In the genomic region with DNA sequence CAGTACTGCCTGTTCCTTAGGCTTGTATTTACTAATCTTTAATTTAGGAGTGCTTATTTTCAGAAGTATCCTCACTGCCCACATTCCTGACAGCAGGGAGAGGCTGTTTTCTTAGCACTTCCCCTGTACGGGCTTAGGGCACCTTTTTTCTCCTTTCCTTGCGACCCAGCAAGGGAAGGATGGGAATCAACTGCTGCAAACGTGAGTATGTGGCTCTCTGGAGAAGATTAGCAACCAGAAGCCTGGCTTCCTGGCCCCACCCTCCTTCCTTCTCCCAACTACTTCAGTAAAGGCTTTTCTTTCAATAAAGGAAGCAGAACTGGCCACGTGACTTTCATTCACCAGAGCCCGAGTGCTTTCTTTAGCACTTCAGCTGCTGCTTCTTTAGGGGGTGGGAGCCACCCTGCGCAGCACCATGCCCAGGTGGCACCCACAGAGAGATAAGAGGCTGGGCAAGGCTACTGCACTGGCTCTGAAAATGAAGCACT, we compare ENCODE assay signal across 8 mouse cellular contexts. TPM values are rescaled to one million over a fixed set of nuclear protein-coding genes. Genes with fewer than 3 reads are reported as not detected.
A peak's percentile ranks its signal among the peaks of the same experiment; 100 is the strongest.
DNase-seq lines count a peak whose midpoint lies in the region; ATAC-seq lines count a peak whose summit lies in the region.

No protein-coding gene starts in this region.

- H3K4me3 ChIP-seq in limb, embryonic 11.5 days (ENCODE audit: low read depth, low read length) = peak overlapping the region; percentile 15; the same call in 1 of the 2 replicates

- H3K27me3 ChIP-seq in limb, embryonic 11.5 days (ENCODE audit: control insufficient read depth, insufficient read depth, low read length) = no peaks in the 10 kb centered on the region

- H3K4me2 ChIP-seq in limb, embryonic 11.5 days (ENCODE audit: low read depth, severe bottlenecking) = peak overlapping the region; percentile 85

- peak; percentile 12 for DNase-seq in adrenal gland, adult 2 months
- no peak for DNase-seq in adrenal gland, postnatal 36 days
- peak; percentile 35 for DNase-seq in heart, adult 8-10 months (ENCODE audit: low spot score)
- DNase-seq in limb, embryonic 11.5 days (ENCODE audit: low spot score) = no peak
- peak; percentile 70 for DNase-seq in thymus, postnatal 14 days
- DNase-seq in layer of hippocampus, postnatal 25 days (ENCODE audit: extremely low spot score in 1 of 2, low spot score in 1 of 2) = no peak

- peaks cover 6% of the 10 kb centered on the region; the same call in 1 of the 2 replicates for H3K36me3 ChIP-seq in limb, embryonic 11.5 days (ENCODE audit: control insufficient read depth, insufficient read depth, low read length)

- peak; percentile 23 for ATAC-seq in activated CD4-positive, CD25-positive, alpha-beta regulatory T cell, adult 4 months
- ATAC-seq in limb, embryonic 11.5 days (ENCODE audit: insufficient number of reproducible peaks, low FRiP score, low TSS enrichment, low read depth) = no peak
- peak; percentile 80 for ATAC-seq in megakaryocyte-erythroid progenitor cell, adult 5-6 weeks (replicated peaks; ENCODE audit: low FRiP score, low TSS enrichment, poor library complexity, severe bottlenecking)

- H3K9ac ChIP-seq in limb, embryonic 11.5 days (ENCODE audit: low read length) = peak overlapping the region; percentile 13; the same call in 1 of the 2 replicates

- 9% methylated on average over 6 of the region's 6 CpGs for WGBS in limb, embryonic 11.5 days

- peak overlapping the region; percentile 75 for H3K27ac ChIP-seq in limb, embryonic 11.5 days (replicated peaks; ENCODE audit: low read depth, low read length)

- H3K9me3 ChIP-seq in limb, embryonic 11.5 days (ENCODE audit: control insufficient read depth, low read length) = no peaks in the 10 kb centered on the region

- H3K4me1 ChIP-seq in limb, embryonic 11.5 days (ENCODE audit: control insufficient read depth, insufficient read depth, low read length) = peaks cover 62% of the 10 kb centered on the region

RNA-seq across cellular contexts. Expression of a gene that starts 7.2 kb away (rescaled TPM):
- 10 to 100 TPM; 29.8 to 37.6 TPM for total RNA-seq in adrenal gland, adult 2 months (2021)
- polyA plus RNA-seq in adrenal gland, adult 2 months (2012; rRNA removed) = 17.7 and 19.6 TPM in 2 replicates
- total RNA-seq in adrenal gland, postnatal 36 days (2021) = 10 to 100 TPM; 47.4 to 60.1 TPM
- under 1 TPM; 0.48 to 0.83 TPM for polyA plus RNA-seq in activated CD4-positive, CD25-positive, alpha-beta regulatory T cell, adult 4 months (2017; shearing (Covaris generic))
- 10 to 100 TPM in 1 of 4 experiments, 1 to 10 TPM in 3; 4.7 to 13.0 (median 6.8) TPM for total RNA-seq in heart, adult 8-10 months (2022)
- polyA plus RNA-seq in limb, embryonic 11.5 days (2014; fragmentation: Nextera tagmentation; extraction: Ambion mirVana) = 8.3 and 9.3 TPM in 2 replicates
- total RNA-seq in megakaryocyte-erythroid progenitor cell, adult 5-6 weeks (2014; fragmentation: Nextera tagmentation) = 11.8 and 12.7 TPM in 2 replicates
- total RNA-seq in megakaryocyte-erythroid progenitor cell, adult 5-6 weeks (2017) = 4.3 and 6.5 TPM in 2 replicates
- total RNA-seq in layer of hippocampus, postnatal 25 days (2021) = 10 to 100 TPM; 60.7 to 69.3 TPM

Comparison
In these comparisons a context has a peak if more than half of its experiments do, and no peak if none do; other contexts are left out.
1. DNase-seq: peak in adrenal gland, adult 2 months (single experiment), heart, adult 8-10 months (single experiment) and thymus, postnatal 14 days (single experiment); none in adrenal gland, postnatal 36 days (0 of 2), limb, embryonic 11.5 days (single experiment) and layer of hippocampus, postnatal 25 days (0 of 2).